Mouse (Mus musculus) left cerebral cortex, adult 11 months (tissue): ENCODE measurements around the gene Tmem81.
"Not testable (repeated sequence)": the region's sequence is repeated elsewhere in the genome, so short reads cannot be mapped to it uniquely, and the experiment has no call there.

Source experiments
- DNase-seq: peaks from one replicate; pipeline ENCODE4 v3.0.0; 2022; ENCODE audit warnings: low spot score

Tmem81 gene

DNA sequence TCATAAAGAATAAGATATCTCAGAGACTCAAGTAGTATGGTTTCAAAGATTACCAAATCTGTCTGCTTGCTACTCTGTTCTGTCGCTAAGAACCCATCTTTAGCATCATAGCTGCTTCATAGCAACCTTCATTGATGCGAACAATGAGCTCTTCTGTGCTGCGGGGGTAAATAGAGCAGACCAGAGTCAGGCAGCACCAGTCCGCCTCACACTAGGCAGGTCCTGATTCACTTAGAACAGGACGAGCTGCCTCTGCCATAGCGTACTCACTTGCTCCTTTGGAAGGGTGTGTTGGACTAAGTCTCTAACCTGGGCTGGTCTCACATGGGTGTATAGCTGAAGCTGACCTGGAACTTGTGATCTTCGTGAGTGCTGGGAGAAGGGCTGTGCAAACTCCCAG lies at the start of gene Tmem81:
TSS of gene Tmem81 (plus strand) at position 173 of the 400 bp plus-strand sequence.
- DNase-seq, result no peak

DNA sequence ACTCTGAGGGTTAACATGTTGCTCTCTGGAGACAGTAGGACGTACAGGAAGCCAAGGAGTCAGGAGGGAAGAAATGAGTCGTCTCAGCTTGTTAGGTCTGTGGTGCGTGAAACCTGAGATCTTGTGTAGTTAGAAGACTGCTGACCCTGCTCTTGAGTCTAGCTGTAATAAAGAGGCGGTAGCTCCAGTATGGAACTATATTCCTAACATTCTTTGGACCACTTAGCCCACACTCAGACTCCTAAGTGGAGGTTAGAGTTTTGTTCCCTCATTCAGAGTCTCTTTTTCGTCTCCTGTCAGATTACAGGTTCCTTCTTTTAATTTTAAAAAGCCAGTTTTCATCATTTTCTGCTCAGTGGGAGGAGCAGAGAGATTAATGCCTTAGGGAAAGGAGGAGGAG lies 41.4 kb upstream of the Tmem81 start:
- no peak for DNase-seq

GRCm38 (mm10) chr1:132468926-132469325 lies 37.1 kb upstream of the Tmem81 start:
- DNase-seq, result no peak

- no peak for DNase-seq
Measured at GRCm38 (mm10) chr1:132469519-132469918, 36.5 kb upstream of the Tmem81 start.

DNA sequence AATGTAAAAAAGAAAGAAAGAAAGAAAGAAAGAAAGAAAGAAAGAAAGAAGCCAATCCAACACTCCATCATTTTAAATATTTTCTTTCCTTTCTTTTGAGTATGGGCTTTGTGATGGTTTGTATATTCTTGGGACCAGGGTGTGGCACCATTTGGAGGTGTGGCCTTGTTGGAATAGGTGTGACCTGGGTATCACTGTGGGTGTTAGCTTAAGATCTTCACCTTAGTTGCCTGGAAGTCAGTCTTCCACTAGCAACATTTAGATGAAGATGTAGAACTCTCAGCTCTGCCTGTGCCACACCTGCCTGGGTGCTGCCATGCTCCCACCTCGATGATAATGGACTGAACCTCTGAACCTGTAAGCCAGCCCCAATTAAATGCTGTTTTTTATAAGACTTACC lies 36.0 kb upstream of the Tmem81 start:
- DNase-seq, result not testable (repeated sequence)

DNA sequence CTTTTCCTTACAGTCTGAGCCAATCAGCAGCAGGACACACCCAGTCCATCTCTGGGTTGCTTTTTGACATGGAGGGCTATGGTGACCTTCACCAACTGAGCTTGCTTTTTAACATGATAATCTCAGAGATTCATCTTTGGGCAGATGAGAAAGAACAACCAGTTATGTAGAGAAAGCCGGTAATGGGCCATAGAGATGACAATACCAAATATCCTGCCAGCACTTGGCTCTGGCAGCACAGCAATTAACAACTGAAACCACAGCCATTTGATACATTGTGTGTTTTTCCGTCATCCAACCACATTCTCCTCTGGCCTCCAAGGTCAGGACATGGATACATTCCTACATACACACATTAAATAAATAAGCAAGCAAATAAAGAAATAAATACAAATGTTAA lies 35.0 kb upstream of the Tmem81 start:
- no peak for DNase-seq

GRCm38 (mm10) chr1:132471499-132471898 lies 34.5 kb upstream of the Tmem81 start:
- DNase-seq, result no peak

DNA sequence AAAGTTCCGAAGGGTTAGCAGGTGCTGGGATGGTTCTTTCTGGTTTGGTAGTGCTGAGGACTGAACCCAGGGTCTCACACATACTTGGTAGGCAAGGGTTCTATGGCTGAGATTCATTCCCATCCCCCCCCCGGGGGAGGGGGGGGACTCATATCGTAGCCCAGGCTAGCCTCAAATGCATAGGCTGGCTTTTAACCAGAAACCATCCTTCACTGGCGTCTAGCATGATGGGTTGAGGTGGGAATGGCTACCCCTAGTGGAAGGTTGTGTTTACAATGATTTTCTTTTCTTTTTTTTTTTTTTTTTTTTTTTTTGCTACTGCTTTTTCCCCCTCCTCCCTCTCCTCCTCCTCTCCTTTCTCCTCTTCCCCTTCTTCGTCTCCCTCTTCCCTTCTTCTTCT lies 33.5 kb upstream of the Tmem81 start:
- no peak for DNase-seq

DNA sequence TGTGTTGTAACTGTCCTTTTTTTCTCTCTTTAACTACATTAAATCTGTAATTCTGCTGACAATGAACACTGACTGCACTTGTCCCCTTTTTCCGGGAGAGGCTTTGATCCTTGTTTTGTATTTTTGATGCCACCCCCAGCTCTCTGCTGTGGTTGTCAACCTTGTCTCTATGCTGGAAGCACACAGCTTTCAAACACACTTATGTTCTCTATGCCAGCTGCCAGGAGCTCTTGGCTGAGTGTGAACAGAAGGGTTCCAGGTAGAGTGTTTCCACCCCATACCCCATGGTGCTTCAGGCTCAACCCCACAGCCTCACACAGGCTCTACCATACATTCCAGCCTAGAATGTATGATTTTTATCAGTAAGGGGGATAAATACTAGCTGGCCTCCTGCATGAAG lies 31.5 kb upstream of the Tmem81 start:
- DNase-seq, result no peak

DNA sequence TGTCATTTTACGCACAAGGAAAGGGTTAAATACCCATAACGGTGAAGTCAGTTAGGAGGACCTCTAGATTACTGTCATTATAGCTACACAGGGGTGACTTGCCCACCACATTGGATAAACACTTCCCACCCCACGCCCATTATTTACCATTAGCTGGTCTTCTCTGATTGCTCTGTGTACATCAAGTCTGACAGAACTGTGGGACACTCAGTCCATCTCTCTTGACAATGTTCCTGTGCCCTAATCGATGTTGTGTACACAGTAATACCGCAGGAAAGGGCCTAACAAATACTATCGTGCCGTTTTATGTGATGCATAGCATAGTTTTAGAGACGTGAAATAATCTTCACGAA lies 29.5 kb upstream of the Tmem81 start:
- DNase-seq, result no peak

DNA sequence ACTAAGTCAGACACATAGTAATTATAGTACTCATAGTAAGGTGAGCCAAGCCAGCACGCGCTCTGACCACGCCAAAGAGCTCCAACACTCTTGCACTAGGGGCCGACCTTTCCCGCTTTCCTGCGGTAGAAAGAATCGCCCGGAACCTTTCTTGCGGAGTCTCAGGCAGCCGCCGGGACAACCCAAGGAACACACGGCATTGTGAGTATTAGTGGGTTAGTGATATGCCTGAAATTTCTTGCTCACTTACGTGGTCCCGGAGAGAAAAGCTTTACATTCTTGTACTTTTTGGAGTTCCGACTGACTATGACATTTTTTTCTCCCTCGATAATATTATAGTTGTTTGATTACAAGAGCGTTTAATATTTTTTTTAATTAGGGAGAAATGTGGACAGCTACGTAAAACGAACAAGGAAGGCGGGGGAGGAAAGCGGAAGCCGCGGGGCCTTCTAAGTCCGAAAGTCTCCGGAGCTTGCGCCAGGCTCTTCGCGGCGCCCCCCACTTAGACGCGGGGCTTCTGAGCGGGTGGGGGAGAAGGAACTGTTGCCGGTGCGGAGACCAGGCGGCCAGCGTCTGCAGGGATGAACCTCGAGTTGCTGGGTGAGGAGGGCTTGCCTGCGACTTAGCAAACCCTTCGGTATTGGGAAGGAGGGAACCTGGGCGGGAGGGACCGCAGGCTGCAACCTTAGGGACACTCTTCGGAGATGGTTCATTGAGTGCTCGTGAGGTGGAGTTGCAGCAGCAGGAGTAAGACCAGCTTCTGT lies 28.9 kb upstream of the Tmem81 start, which contains the start of gene Rbbp5:
TSS of gene Rbbp5 (plus strand) at position 438 of the 764 bp plus-strand sequence.
- DNase-seq, result peak; percentile 68

GRCm38 (mm10) chr1:132479438-132479837 lies 26.6 kb upstream of the Tmem81 start:
- no peak for DNase-seq

GRCm38 (mm10) chr1:132481619-132482018 lies 24.4 kb upstream of the Tmem81 start:
- no peak for DNase-seq

GRCm38 (mm10) chr1:132483234-132483633 lies 22.8 kb upstream of the Tmem81 start:
- DNase-seq, result no peak

DNA sequence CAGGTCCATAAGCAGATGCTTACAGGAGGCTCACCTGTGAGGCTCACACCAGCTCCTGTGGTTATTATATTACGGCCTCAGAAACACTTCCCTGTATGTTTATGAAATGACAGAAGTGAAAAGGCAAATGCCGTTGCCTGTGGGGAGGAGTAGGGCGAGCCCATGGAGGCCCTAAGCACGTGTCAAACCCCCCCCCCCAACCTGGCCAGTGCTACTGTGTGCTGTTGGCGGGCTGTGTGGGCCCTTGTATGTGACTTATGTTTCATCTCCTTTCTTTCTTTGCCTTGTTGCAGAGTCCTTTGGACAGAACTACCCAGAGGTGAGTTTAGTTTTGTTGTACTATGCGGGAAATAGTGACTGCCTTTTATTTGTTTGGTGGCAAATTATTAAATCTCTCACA lies 22.3 kb upstream of the Tmem81 start:
- no peak for DNase-seq

GRCm38 (mm10) chr1:132500535-132500934 lies 5.5 kb upstream of the Tmem81 start:
- no peak for DNase-seq

DNA sequence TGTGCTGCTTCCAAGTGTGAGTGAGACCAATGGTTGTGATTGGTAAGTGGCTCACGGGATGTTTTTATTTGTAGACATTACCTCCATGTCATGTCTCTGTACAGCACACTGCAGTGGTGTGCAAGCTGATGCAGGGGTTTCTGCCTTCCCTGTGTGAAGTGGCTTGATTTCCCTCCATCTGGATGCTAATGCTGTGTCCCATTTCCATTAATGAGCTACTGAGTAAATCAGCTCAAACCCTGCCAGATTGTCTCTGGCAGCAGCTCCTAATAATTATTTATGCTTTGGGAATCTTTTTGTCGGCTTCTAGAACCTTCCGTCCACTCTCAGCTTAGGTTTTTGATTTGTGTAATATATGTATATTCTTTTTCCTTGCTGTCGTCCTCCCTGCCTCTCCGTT lies 875 bp upstream of the Tmem81 start:
- DNase-seq, result no peak

- no peak for DNase-seq
Measured at GRCm38 (mm10) chr1:132506656-132507055, 626 bp downstream of the Tmem81 start.

GRCm38 (mm10) chr1:132509771-132510170 lies 3.7 kb downstream of the Tmem81 start:
- DNase-seq, result no peak

DNA sequence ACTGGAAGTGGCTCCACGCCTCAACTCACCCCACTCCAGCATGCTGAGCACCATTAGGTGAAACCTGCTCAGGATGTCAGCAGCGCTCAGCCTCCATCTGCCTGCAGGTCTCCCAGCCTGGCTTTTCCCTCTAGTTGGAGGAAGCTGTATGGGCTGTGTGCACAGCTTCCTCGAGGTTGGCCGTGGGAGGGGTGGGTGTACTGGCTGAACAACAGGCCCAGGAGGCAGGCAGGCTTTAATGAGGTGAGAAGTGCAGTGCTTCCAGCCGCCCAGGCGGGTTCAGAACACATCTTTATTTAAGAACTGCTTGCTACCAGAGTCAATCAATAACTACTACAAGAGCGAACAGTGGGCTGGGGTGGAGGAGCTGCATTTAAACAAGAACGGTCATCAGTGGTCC lies 5.5 kb downstream of the Tmem81 start:
- no peak for DNase-seq

- DNase-seq, result no peak
Measured at GRCm38 (mm10) chr1:132512106-132512505, 6.1 kb downstream of the Tmem81 start.

- DNase-seq, result no peak
Measured at GRCm38 (mm10) chr1:132515339-132515738, 9.3 kb downstream of the Tmem81 start.

GRCm38 (mm10) chr1:132516776-132517175 lies 10.7 kb downstream of the Tmem81 start:
- DNase-seq, result no peak

DNA sequence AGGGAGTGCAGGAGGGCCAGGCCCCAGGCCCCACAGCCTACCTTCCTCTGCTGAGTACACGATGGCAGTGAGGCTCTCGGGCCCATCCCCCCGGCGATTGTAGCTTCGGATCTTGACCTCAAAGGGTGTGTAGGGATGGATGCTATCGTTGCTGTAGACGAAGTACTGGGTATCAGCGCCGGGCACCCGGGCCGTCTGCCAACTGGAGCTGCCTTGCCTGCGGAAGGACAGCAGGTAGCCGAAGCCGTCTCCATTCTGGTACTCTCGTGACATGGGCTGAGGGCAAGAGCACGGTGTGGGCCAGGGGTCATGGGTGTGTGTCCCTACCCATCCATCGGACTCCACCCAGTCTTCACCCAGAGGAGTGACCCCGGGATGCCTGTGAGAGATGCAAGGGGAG lies 12.6 kb downstream of the Tmem81 start:
- DNase-seq, result no peak
